Mouse (Mus musculus) brain, adult 10 weeks (tissue): ENCODE data around the gene Olfr639. TPM values are rescaled to one million over a fixed set of nuclear protein-coding genes. Genes with fewer than 3 reads are reported as not detected.

Experiments
- polyA plus RNA-seq: library from polyadenylated mRNA; stranded (reverse); fragments of 350-450 nt; fragmentation: Illumina TruSeq; extraction: RNeasy Lipid Tissue Mini Kit (QIAGEN cat#74804); gene quantifications from one replicate; pipeline ENCODE4 v1.2.3, GENCODE M21; 2015; ENCODE audit warnings: low read depth, low replicate concordance

The Olfr639 gene
- polyA plus RNA-seq: not detected

DNA sequence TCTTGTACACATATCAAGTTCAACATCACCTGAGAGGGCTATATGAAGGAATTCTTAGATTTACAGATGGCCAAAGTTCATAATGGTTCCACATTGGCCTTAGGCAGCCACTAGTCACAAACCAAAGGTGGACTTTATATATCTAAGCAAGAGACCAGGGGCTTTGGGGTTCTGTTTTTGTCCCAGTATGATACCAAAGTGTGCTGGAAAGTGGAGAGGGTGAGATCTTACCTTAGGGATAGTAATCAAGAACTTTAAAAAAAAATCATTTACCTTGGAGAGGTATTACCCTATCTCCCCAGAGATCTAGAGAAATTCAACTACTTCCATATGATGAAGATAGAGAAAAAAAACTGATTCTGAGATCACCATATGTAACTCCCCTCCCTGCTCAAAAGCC, at the start of gene Olfr639:
Gene Olfr639 (minus strand): TSS at position 101 of the 400 bp plus-strand sequence.

DNA sequence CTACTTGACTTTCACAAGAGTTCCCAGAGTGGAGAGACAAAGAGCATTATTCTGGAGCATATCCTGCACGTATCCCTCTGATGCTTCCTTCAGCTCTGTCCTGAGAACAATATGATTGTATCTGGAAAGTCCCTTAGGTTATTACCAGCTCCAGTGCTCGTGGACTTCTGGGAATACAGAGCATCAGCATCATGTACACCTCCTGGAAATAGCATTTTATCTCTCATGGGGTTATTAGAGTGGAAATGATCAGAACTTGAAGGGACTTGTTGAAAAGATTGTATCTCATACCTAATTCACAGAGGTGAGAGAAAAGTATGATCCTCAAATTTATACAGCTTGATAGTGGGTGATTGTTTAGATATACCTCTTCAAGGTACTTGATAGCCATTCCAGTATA, 44.2 kb upstream of the Olfr639 start, which contains the start of gene 4930516K23Rik:
Gene 4930516K23Rik (minus strand): TSS at position 101 of the 400 bp plus-strand sequence.

DNA sequence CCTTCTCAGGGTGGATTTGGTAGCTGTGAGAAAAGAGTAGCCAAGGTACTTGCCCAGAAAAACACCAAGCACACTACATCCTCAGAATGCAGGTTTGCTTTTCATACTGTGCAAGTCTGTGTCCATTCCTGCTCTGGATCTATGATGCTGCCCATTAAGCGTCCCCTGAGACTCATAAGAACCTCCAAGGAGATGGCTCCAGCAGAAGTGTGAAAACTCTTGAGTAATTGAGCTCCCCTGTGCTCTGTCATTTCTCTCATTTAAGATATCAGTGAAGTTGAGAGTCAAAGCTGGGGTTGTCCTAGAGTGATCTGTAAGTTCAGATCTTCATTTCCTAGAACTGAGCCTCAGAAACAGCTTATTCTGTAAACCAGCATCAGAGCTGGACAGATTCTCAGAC, 35.5 kb upstream of the Olfr639 start, which contains the start of gene Olfr642:
Gene Olfr642 (minus strand): TSS at position 101 of the 400 bp plus-strand sequence.

DNA sequence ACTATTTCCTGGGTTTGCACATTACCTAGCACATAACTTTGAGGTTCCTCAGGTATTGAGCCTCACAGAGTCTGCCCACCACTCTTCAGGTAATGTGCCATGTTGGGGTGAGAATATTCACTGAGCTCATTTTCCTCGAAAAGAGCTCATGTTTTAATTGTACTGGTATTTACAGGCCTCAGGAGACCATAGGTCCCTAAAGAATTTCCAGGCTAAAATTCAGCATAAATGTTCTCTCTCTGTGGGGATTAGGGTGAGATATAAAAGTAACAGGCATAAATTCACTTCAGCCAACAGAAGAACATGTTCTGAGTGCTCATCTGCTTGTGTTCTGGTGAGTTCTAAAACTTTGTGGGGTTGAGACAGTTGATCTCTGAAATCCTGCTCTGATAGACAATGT, 18.0 kb upstream of the Olfr639 start, which contains the start of gene Olfr641:
Gene Olfr641 (plus strand): TSS at position 301 of the 400 bp plus-strand sequence.

DNA sequence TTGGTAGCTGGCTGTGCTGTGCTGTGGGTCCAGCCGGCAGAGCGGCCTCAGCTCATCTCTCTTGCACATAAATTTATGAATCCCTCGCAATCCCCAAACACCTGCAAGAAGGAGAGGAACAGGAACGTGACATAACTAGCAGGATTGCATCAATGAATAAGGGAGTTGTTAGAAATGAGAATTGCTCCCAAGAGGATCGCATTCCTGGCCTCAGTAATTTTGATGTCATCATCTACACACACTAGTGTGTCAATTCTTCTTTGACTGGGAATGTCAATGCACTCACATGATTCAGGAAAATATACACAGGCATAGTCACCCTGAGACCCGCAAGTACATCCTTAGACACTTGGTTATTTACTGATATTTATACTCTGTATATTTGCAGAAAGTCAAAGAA, 8.4 kb upstream of the Olfr639 start, which contains the start of gene Olfr640:
Gene Olfr640 (minus strand): TSS at position 101 of the 400 bp plus-strand sequence.

DNA sequence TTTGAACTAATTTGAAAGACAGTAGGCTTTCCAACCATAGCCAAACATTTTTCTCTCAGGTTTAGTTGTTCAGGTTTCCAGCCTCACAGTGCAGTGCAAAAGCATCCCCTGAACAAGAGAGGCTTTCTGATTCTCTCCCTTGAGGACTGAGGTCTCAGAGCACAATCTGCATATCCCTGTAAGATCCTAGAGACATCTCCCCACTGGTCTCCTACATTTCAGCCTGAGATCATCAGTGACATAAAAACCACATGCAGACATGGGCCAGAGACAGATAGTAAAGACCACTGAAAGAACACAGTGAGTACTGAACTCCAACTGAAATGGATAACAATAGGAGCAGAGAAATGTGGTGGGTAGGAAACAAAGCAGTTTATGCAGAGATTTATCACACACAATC, 18.7 kb downstream of the Olfr639 start, which contains the start of gene Olfr638:
Gene Olfr638 (plus strand): TSS at position 301 of the 400 bp plus-strand sequence.

DNA sequence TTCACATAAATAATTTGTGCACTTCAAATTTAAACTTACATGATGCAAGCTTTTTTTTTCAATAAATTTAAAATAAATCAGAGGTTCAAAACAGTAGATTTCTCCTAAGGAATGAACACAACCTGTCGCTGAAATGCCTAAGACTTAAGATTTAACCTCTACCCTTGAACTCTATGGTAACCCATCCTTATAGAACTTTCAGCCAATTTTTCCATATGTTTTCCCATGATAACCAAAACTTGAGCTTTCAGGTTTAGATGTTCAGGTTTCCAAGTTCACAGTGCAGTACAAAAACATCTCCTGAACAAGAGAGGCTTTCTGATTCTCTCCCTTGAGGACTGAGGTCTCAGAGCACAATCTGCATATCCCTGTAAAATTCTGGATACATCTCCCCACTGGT, 46.3 kb downstream of the Olfr639 start, which contains the start of gene Olfr635:
Gene Olfr635 (plus strand): TSS at position 301 of the 400 bp plus-strand sequence.

Other genes starting within 250 kb of the Olfr639 start
- gene Olfr69, start 245.7 kb downstream of the Olfr639 start, polyA plus RNA-seq: not detected
- gene Olfr68, start 237.6 kb downstream of the Olfr639 start, polyA plus RNA-seq: not detected
- gene Olfr67, start 225.5 kb downstream of the Olfr639 start, polyA plus RNA-seq: not detected
- gene Hbb-bt, start 203.3 kb downstream of the Olfr639 start, polyA plus RNA-seq: 154 TPM
- 1,248 TPM for gene Hbb-bs, start 189.2 kb downstream of the Olfr639 start, polyA plus RNA-seq
- not detected for gene Hbb-bh2, start 176.8 kb downstream of the Olfr639 start, polyA plus RNA-seq
- gene Hbb-bh1, start 174.1 kb downstream of the Olfr639 start, polyA plus RNA-seq: not detected
- gene Hbb-y, start 164.1 kb downstream of the Olfr639 start, polyA plus RNA-seq: not detected
- not detected for gene Olfr66, start 131.1 kb downstream of the Olfr639 start, polyA plus RNA-seq
- not detected for gene Olfr64, start 122.8 kb downstream of the Olfr639 start, polyA plus RNA-seq
- gene Olfr65, start 113.8 kb downstream of the Olfr639 start, polyA plus RNA-seq: not detected
- not detected for gene Olfr631, start 88.5 kb downstream of the Olfr639 start, polyA plus RNA-seq
- gene Olfr632, start 83.0 kb downstream of the Olfr639 start, polyA plus RNA-seq: not detected
- gene Olfr633, start 72.9 kb downstream of the Olfr639 start, polyA plus RNA-seq: not detected
- not detected for gene Olfr635, start 46.2 kb downstream of the Olfr639 start, polyA plus RNA-seq
- not detected for gene Olfr638, start 18.6 kb downstream of the Olfr639 start, polyA plus RNA-seq
- gene Olfr640, start 8.3 kb upstream of the Olfr639 start, polyA plus RNA-seq: not detected
- gene Olfr641, start 18.1 kb upstream of the Olfr639 start, polyA plus RNA-seq: not detected
- not detected for gene Olfr642, start 35.4 kb upstream of the Olfr639 start, polyA plus RNA-seq
- not detected for gene 4930516K23Rik, start 44.1 kb upstream of the Olfr639 start, polyA plus RNA-seq
- gene Olfr644, start 54.6 kb upstream of the Olfr639 start, polyA plus RNA-seq: not detected
- gene Olfr645, start 68.2 kb upstream of the Olfr639 start, polyA plus RNA-seq: not detected
- gene Olfr646, start 87.6 kb upstream of the Olfr639 start, polyA plus RNA-seq: not detected
- not detected for gene Ubqln5, start 112.5 kb upstream of the Olfr639 start, polyA plus RNA-seq
- gene Olfr643, start 120.1 kb upstream of the Olfr639 start, polyA plus RNA-seq: not detected
- not detected for gene Ubqln3, start 126.0 kb upstream of the Olfr639 start, polyA plus RNA-seq
- not detected for gene Ubqlnl, start 133.3 kb upstream of the Olfr639 start, polyA plus RNA-seq
- 0.36 TPM for gene Olfm5, start 147.5 kb upstream of the Olfr639 start, polyA plus RNA-seq
- not detected for gene Olfr648, start 166.1 kb upstream of the Olfr639 start, polyA plus RNA-seq
- not detected for gene Olfr649, start 178.7 kb upstream of the Olfr639 start, polyA plus RNA-seq
- 0.15 TPM for gene Trim6, start 201.5 kb upstream of the Olfr639 start, polyA plus RNA-seq
- gene Trim34a, start 227.2 kb upstream of the Olfr639 start, polyA plus RNA-seq: 2.8 TPM